Mouse (Mus musculus): ENCODE measurements around the gene Vwf. TPM values are rescaled to one million over a fixed set of nuclear protein-coding genes. Genes with fewer than 3 reads are reported as not detected.
A peak's percentile ranks its signal among the peaks of the same experiment; 100 is the strongest.

Vwf gene
- polyA plus RNA-seq, 1 experiment, result 20.2 TPM

DNA sequence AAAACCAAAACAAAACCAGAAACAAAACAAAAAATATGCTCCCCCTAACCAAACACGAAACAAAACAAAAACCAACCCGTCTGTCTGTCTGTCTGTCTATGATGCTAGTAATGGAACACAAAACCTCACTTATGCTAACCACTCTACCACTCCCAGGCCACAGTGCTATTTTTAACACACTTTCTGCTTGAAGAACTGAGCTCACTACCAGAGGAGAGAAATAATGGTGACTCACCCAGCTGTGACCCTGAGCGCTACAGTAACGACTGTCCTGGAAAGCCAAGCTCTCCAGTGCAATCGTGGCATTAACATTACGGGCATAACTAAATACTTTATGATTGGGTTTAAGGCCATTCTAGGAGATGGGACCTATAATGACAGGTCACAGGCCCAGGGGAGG lies 5.7 kb upstream of the Vwf start:
- no peak for DNase-seq (ENCODE audit: extremely low spot score in 1 of 2, low spot score in 1 of 2)

DNA sequence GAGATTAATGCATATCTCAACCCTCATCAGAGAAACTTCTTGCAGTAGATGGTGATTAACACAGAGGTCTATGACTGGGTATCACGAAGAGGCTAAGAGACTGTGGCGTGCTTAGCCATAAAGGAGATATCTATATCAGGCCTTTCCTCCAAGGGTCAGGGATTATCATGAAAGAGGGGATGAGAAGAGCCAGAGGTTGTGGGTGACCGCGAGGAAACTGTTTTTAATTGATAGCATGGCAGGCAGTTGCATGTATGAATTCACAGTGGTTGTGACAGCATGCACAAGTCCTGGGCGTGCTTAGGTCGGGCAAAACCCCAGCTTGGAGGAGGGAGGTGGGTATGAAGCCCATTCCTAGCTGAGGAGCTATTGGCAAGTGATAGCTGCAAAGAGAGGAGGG lies 5.3 kb upstream of the Vwf start:
- DNase-seq (ENCODE audit: extremely low spot score in 1 of 2, low spot score in 1 of 2), result no peak

DNA sequence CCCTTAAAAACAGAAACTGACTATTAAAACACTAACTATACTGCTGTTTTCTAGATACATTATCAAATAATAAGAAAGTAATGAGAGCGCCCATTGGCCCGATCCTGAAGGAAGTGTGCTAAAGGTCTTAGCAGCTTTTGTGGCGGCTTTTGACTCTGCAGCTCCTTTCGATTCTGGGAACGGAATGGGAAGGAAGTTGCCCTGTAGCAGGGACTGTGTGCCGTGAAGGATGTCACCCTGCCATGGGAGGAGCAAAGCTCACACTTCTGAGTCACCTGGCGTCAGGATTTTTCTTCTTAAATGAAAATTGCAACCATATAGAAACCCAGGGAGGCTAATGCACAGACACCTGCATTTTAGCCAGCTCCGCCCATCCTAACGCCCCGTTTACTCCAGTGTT lies 1.8 kb downstream of the Vwf start:
- no peak for DNase-seq (ENCODE audit: extremely low spot score in 1 of 2, low spot score in 1 of 2)

DNA sequence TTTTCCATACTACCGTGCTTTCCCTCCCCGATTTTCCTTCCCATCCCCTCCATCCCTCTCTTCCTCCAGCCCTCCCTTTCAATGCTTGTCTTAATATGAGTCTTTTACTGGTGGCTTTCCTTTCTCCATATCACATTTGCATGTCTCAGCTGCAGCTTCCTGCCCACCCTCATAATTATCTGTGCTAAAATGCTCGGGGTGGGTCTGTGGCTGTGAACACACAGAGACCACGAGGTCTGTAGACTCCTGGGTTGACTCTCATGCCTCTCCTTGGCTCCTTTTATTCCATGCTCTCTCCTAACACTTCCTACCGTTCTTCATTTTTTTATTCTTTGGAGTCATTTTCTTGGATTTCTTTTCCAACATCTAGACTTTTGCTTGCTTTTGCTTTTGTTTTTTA lies 3.6 kb downstream of the Vwf start:
- no peak for DNase-seq (ENCODE audit: extremely low spot score in 1 of 2, low spot score in 1 of 2)

DNA sequence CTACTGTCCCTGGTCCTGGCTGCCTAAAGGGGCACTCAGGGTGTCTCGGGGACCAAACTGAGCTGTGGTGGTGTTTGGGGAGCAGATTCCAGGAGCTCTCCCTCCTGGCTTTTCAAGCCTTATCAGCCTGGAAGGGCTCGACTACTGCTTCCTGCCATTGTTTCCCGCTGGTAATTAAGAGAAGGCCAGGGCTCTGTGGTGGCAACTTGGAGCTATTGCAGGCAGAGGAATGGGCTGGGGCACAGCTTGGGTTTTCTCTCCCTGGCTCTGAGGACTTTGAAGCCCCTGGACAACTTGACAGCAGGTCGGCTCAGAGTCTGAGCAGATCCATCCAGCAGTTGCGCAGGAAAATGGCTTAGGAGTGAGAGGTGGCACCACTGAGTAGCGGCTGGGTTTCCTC lies 6.2 kb downstream of the Vwf start:
- no peak for DNase-seq (ENCODE audit: extremely low spot score in 1 of 2, low spot score in 1 of 2)

DNA sequence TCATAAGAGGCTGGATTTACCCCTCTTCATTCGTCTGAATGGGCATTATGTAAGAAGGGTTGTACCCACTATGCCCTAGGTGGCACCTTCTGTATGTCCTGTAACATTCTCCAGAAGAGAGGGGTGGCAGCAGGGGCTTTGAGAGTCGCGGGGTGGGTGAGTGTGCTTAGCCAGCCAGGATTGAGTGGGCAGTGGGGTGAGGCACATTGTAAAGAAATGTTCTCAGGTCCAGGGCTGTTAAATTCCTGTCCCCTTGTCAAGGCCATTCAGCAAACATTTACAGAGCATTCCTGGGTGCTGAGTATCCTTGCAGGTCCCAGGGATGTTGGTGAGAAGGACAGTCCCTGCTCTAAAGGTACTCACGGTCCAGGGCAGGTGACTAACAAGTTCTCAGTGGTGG lies 7.0 kb downstream of the Vwf start:
- DNase-seq (ENCODE audit: extremely low spot score in 1 of 2, low spot score in 1 of 2), result no peak

DNA sequence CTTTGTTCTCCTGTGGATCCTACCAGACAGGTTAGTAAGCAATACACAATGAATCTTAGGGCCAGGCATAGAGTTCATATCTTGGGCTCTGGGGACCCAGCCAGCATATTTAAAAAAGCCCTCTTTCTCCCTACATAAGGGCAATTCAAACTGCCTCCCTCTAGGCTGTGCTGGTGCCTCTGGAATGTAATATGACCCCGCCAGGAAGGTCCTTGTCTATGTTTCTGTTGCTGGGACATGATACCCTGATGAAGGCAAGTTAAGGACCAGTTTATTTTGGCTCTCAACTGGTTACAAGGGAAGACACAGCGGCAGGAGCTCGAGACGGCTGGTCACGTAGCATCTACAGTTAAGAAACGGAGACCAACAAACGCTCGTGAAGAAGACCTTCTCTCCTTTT lies 12.3 kb downstream of the Vwf start:
- no peak for DNase-seq (ENCODE audit: extremely low spot score in 1 of 2, low spot score in 1 of 2)

DNA sequence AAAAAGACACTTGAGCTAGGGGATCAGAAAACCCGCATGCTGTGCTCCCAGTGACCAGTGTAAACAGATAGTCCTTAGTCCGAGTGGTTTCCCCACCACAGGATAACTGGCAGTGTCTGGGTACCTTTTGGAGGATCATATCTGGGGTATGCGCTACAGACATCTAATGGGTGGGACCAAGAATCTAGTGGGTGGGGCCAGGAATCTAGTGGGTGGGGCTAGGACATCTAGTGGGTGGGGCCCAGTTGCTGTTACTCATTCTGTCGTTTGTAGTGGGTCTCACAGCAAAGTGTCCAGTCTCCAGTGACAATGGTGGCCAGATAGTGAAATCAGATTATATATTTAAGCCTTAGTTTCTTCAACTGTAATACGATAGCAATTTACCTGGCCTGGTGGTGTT lies 14.5 kb downstream of the Vwf start:
- no peak for DNase-seq (ENCODE audit: extremely low spot score in 1 of 2, low spot score in 1 of 2)

DNA sequence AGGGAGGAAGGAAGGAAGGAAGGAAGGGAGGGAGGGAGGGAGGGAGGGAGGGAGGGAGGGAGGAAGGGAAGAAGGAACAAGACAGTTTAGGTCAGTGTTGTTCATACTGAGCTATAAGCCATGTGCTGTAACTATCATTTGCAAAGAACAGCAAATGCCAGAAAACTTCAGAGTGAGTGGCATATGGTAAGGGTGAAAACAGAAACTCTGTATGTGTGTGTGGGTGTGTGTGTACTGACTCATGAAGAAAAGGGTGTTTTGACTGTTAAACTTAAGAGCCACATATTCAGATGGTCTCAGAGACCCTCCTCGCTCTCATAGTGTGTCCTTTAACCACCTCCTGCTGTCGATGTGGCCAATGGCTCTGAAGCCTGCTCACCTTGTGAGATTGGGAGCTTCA lies 14.9 kb downstream of the Vwf start:
- peak in 1 of 2 experiments; percentile 37 for DNase-seq (ENCODE audit: extremely low spot score in 1 of 2, low spot score in 1 of 2)

DNA sequence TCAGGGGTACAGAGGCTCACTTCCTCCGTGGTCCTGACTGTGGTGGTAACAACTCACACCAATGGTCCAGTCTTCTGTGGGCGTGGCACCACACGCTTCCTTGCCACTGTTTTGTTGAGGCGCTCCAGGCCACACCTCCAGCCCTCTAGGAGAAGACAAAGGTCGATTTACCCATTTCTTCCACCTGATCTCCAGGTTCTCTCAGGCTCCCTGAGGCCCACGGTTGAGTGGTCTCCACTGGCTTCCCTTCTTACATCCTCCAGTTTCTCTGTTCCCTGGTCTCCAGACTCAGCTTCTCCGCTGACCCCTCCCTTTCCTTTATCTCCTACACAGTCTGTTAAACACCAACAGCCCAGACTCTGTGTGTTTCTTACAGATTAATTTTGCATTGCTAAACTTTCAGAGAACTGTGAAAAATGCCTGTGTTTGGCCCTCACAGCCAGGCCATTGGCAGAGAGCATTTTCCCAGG lies 18.3 kb downstream of the Vwf start:
- no peak for DNase-seq (ENCODE audit: extremely low spot score in 1 of 2, low spot score in 1 of 2)

DNA sequence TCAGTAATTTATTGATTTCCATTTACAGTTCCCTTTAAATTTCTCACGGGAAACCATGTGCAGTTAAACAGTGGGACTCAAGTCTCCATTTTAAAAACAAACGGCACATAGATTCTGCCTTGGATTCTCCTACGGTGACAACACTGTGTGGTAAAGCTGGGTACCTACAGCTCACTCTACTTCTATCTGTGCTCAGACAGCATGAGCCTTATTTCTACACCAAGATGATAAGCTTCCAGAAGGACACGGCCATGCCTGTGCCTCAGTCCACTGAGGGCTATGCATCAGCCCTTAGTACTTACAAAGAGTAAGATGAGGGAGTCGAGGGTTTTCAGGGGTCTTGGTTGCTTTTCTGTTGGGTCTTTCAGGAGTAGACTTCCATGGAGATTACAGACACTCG lies 18.8 kb downstream of the Vwf start:
- no peak for DNase-seq (ENCODE audit: extremely low spot score in 1 of 2, low spot score in 1 of 2)

DNA sequence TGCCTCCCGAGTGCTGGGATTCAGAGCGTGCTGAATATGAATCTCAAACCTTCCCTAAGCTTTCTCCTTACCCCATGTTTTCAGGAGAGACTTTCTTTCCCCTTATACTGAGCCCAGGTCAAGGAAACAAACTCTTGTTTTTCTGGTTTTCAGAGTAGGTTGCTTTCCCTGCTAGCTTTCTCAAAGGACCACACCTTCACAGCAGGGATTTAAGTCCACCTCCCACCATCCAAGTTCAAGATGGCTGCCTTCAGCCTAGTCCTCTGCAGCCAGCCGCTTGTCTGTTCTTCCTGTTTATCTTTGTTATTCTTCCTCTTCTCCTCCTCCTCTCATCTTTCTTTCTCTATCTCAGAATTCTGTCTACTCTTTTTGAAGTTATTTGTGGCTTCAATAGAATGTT lies 20.1 kb downstream of the Vwf start:
- DNase-seq (ENCODE audit: extremely low spot score in 1 of 2, low spot score in 1 of 2), result no peak

DNA sequence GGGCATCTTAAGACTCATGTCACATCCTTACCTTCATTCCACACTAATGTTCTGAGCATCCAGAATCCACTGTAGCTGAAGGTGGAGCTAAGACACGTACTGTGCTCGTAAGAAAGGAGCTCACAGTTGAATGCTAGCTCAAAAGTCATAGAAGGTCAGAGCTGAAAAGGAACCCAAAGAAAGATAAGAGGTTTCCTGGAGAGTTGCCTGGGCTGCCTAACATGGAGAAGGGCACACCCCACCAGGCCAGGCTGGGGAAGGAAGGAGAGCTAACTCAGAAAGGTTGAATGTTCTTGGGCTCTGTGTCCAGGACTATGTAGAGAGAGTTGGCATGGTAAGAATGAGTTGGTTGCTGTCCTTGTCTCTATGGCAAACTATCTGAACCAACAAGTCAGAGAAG lies 21.8 kb downstream of the Vwf start:
- DNase-seq (ENCODE audit: extremely low spot score in 1 of 2, low spot score in 1 of 2), result no peak

DNA sequence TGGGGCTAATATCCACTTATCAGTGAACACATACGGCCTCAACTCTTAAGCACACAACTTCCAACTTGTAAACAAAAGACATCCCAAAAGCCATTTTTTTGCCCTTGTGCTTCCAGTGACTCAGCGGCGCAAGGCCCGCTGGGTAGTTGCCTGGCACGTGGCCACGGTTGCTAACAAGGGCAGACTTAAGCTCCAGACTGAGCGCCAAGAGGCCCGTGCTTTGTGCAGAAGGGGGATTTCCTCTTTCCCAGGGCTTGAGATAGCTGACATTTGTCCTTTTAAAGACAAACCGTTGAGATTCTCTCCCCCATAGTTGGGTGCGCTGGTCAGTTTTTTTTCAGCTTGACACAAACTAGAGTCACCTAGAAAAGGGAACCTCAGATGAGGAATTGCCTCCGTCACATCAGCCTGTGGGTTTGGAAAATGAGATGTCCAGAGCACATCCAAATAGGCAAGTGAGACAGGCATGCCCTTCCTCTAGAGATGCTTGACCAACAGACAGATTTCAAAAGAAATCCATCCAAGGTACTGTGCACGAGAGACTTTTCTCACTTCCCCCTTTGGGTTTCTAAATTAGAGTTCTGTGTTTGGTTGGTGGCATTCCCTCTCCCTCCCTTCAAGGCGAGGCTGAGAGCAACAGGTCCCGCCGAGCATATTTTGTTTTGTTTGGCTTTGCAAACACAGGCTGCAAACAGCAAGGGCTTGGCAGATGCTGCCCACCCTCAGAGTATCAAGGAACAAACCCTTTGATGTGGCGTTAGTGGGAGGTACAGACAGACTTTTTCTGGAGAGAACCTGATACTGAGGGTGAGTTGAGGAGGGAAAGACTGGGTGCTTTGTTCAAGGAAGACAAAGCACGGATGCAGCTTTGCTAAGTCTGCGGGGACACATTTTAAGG lies 26.0 kb downstream of the Vwf start:
- DNase-seq (ENCODE audit: extremely low spot score in 1 of 2, low spot score in 1 of 2), result peak; percentile 22 to 70

DNA sequence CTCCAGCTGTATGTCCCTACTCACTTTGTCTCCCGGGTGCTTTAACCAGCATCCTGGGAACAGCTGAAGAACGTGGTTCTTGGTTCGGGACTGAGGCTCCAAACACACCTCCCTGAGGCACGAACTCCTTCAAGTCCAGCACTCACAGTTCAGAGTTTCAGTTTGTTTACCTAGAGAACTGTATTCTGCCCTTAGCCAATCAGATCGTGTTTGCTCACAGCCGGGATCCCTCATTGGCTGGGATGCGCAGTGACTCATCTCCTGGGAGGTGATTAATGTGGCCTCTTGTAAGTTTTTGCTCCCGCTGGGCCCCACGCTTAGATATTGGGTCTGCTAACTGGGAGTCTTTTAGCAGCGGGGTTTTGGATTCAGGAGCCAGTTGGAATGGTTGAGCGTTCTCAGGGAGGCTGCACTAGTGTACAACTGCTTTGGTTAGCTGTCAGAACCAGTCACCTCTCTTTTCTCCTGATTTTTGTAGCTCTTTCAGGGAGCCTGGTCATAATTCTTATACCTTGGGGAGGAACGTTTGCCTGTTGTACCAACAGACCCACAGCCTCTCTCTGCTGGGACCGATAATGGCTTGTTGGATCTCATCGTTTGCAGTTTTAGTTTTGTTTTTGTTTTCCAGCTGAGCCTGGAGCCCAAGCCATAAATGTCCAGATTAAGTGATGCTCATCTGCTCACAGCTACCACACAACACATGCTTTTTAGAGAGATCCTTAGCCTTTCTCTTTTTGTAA lies 26.8 kb downstream of the Vwf start:
- peak; percentile 28 to 45 for DNase-seq (ENCODE audit: extremely low spot score in 1 of 2, low spot score in 1 of 2)

DNA sequence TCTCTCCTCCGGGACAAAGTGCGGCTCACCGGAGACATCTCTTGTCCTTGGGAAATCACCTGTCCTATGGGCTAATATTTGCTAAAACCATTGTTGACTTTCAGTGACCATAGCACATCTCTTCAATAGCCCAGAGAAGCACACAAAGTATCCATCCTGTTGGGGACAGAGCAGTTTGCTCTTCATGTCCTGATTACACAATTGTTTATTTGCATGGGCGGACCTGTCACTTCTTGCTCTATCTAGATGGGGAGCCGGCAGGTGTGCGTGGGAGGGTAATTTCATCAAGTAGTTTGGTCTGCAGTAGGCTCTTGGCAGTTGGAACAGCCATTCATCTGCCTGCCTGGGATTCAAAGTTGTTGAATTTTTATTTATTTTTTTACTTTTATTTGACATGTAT lies 28.5 kb downstream of the Vwf start:
- DNase-seq (ENCODE audit: extremely low spot score in 1 of 2, low spot score in 1 of 2), result no peak

DNA sequence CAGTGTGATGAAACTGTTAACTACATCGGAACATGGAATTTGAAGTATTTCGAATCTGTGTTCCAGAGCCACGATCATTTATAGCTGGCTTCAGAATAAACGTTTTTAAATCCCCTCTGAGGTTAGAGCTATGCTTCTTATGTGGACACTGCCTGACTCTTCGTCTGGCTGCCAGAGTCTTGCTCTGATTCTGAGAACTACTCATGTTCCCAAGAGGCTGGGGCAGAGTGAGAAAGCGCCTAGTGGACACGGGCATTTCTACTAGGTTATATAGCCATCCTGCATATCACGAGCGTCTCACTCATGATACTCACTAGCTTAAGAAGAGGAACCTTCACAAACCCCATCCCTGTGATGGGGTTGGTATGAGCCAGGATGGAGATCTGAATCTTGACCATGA lies 30.7 kb downstream of the Vwf start:
- DNase-seq (ENCODE audit: extremely low spot score in 1 of 2, low spot score in 1 of 2), result no peak

DNA sequence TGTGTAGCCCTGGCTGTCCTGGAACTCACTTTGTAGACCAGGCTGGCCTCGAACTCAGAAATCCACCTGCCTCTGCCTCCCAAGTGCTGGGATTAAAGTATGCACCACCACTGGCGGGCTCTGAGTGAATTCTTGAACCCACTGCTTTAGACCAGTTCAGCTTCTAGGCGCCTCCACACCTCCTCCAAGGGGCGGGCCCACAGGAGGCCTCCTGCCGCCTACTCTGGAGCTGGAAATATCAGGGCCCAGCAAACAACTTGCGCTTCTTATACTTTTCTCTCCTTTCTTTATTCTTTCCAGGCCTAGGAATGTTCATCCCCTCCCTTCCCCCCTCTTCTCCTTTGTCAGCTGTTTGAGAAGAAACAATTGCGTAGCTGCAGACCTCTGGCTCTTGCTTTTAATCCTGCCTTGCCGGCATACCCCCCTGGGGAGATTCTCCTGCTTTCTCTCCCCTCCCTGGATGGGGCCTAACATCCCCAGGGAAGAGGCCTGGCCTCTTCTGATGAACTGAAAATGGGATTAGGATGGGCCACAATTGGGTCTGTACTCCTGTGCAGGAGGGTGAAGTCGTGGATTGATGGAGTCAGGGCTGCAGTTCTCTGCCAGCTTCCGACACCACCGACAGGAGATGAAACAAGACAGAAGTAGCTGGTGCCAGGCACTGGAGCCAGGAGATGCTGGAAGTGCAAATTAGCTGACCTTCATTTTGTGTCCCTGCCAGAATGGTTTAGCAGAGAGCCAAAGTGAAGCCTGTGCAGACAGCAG lies 31.5 kb downstream of the Vwf start:
- DNase-seq (ENCODE audit: extremely low spot score in 1 of 2, low spot score in 1 of 2), result no peak

DNA sequence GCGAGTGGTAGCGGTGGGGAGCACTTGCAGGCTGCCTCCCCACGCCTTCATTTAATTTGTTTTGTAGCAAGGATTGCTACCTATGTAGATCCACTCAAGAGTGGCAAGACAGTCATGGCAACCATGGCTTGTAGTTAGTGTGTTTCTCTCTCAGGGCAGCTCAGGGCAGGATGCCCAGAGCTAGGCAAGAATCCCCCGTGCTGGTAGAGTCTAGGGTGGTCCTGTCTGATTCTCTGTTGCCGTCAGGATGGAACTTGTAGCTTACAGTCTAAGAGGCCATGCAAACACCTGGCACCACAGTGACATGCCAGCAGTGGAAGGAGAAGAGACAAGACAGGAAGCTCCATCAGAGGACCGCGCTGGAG lies 32.1 kb downstream of the Vwf start:
- DNase-seq (ENCODE audit: extremely low spot score in 1 of 2, low spot score in 1 of 2), result no peak

DNA sequence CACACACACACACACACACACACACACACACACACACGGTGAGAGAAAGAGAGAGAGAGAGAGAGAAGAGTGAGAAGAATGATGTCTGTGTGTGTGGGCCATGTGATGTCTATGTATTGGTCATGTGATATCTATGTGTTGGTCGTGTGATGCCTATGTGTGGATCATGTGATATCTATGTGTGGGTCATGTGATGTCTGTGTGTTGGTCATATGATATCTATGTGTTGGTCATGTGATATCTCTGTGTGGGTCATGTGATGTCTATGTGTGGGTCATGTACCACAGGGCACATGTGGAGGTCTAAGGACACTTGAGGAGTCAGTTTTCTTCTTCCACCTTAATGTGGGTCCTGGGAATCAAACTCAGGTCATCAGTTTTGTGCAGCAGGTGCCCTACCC lies 33.3 kb downstream of the Vwf start:
- no peak for DNase-seq (ENCODE audit: extremely low spot score in 1 of 2, low spot score in 1 of 2)

DNA sequence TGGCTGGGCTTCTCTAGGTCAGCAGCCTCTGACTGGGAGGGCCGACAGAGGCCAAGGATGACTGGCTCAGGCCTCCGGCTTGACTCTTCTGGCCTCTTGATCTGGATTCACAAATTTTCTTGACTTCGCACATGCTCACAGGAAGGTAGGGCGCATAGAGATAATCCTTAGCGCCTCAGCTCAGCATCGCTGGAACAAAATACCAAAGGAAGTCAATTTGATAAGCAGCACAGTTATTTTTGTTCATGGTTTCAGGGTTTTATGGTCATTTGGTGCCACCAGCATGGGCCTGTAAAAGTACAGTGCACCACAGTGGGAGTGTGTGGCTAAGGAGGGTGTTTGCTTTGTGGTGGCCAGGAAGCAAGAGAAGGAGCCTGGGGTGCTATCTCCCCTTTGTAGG lies 37.1 kb downstream of the Vwf start:
- DNase-seq (ENCODE audit: extremely low spot score in 1 of 2, low spot score in 1 of 2), result no peak
